ENCODE assay signal across 8 mouse cellular contexts in genomic region chr14:57679958-57680535, GRCm38 (mm10). TPM values are rescaled to one million over a fixed set of nuclear protein-coding genes. Genes with fewer than 3 reads are reported as not detected.
DNase-seq lines count a peak whose midpoint lies in the region; ATAC-seq lines count a peak whose summit lies in the region.

No protein-coding gene starts in this region.

- H3K4me1 ChIP-seq in limb, embryonic 12.5 days (replicated peaks): no peaks in the 10 kb centered on the region

- H3K27ac ChIP-seq in limb, embryonic 12.5 days: no peak overlapping the region

- peak; percentile 52; the same call in 1 of the 2 replicates for ATAC-seq in limb, embryonic 12.5 days (ENCODE audit: insufficient number of reproducible peaks, insufficient read depth, low FRiP score, low TSS enrichment, low read depth)

- peak; percentile 90 for DNase-seq in 416B (ENCODE audit: low read depth)
- DNase-seq in adrenal gland, postnatal 10 days: peak; percentile 88
- DNase-seq in embryo, embryonic 11.5 days (ENCODE audit: low read depth, low spot score): peak; percentile 73
- peak; percentile 73 to 80 for DNase-seq in gastrocnemius, postnatal 4 days (ENCODE audit: low spot score in 2 of 2)
- peak; percentile 88 for DNase-seq in kidney, adult 9 months
- DNase-seq in naive thymus-derived CD4-positive, alpha-beta T cell, adult 2 months (ENCODE audit: low read depth): peak; percentile 92
- peak; percentile 78 to 92 for DNase-seq in spleen, postnatal 4 days (ENCODE audit: low spot score in 2 of 2)

- H3K4me2 ChIP-seq in limb, embryonic 12.5 days: no peak overlapping the region

- WGBS in limb, embryonic 12.5 days: 40% methylated on average over 5 of the region's 5 CpGs

- no peak overlapping the region for H3K4me3 ChIP-seq in limb, embryonic 12.5 days (replicated peaks)

- no peak overlapping the region for H3K9ac ChIP-seq in limb, embryonic 12.5 days (replicated peaks)

- no peaks in the 10 kb centered on the region for H3K9me3 ChIP-seq in limb, embryonic 12.5 days

- H3K36me3 ChIP-seq in limb, embryonic 12.5 days: no peaks in the 10 kb centered on the region

- no peaks in the 10 kb centered on the region for H3K27me3 ChIP-seq in limb, embryonic 12.5 days

RNA-seq across cellular contexts. Expression of gene Xpo4, which starts 14.8 kb away (rescaled TPM):
- total RNA-seq in adrenal gland, postnatal 10 days (2021): 10 to 100 TPM; 20.7 to 28.1 TPM
- 10 to 100 TPM; 21.6 to 21.7 TPM for total RNA-seq in gastrocnemius, postnatal 4 days (2021)
- polyA plus RNA-seq in limb, embryonic 12.5 days (2016; fragmentation: Nextera tagmentation; extraction: Ambion mirVana): 30.7 and 33.6 TPM in 2 replicates
